Mouse (Mus musculus): ENCODE measurements around the gene Auh.

Gene Auh

DNA sequence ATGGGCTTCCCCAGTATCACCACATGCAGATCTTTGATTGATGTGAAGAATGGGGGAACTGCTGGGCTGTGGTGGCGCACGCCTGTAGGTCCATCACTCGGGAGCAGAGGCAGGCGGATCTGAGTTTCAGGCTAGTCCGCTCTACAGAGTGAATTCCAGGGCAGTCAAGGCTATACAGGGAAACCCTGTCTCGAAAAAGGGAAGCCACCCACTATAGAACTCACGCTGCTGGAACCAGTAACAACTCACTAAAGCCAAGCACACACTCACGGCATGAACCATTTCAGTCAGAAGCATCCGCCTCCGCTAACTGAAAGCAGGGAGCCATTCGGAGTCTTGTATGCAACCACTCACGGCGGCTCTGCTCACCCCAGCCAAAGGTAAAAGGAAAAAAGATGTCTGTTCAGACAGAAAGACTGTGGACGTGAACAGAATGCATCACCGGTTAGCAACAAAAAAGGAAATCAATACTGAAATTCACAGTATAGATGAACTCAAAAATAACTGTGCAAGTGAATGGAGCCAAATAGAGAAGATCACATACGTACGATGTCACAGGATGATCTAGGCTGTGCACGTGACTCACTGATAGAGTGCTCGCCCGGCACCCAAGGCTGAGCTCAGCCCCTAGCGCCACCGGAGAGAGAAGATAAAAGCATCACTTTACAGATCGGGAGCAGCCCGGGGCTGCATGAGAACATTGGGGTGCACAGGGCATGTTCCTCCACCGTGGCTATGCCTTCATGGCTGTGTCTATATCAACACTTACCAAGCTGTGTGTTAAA, 53.7 kb downstream of the Auh start:
- no peak for DNase-seq

GRCm38 (mm10) chr13:52875089-52875488, 54.4 kb downstream of the Auh start:
- DNase-seq: no peak

GRCm38 (mm10) chr13:52874338-52874737, 55.1 kb downstream of the Auh start:
- DNase-seq: no peak

DNA sequence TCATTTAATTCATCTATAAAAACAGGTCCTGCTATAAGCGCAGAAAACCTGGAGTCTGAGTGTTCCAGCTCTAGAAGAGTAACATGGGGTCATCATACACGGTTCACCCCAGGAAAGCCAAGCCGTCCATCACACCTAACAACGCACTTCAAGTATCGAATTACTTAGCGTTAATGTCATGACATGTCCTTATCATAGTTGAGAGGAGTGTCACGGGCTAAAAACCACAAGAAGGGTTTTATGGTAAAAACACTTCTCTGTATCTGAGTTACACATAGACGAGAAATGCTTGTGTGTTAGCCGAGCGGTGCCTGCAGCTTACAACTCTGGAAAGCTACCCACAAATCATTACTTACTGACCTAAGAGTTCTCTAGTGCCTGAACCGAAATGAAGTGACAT, 55.6 kb downstream of the Auh start:
- no peak for DNase-seq

DNA sequence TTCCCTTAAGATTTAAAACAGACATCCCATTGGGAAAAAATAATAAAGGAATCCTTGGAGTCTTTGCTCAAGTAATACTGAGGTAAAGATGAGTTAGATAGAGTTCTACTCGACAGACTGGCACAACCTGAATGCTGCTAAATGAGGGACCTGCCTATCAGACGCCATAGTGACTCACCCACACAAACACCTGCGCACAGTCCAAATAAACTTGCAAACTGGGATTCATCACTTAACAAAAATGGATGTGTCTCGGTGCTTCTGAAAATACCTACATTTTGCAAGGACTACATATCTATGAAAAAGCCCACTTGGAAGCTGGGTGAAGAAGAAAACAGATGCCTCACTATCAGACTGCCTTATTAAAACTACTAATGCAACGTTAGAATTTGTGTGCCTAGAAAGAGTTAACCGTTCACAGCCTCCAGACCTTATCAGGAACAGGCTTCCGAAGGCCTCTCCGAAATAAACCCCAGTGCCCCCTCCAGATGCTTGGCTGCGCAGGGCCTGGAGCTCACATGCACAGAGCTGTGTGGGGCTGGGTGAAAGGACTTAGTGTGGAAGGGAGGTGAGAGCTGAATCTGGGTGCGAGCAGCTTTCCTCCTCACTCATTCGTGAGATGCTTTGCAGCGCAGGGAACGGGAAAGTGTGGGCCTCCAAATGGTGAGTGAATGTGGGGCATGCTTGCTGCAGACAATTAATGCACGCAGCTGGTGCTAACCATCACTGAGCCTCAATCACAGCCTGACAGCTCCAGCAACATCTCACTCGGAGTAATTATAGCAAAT, 63.3 kb downstream of the Auh start:
- DNase-seq: no peak

DNA sequence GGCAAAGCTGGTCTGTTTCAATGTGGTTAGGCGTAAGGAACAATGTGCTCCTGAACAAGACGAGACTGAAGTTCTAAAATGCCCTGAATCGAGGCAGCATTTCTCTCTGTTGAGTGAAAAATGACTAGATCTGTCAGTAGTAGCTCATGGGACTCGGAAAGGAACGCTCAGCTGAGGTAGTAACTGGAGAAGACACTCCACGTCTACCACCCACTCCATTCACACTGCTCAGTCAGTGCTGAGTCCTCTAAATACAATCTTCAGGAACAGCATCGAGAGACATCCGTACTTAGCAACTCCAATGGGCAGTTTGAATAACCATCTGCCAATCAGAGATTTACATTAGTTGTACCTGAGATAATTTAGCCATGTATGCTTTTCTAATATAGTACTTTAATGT, 66.0 kb downstream of the Auh start:
- DNase-seq: no peak

DNA sequence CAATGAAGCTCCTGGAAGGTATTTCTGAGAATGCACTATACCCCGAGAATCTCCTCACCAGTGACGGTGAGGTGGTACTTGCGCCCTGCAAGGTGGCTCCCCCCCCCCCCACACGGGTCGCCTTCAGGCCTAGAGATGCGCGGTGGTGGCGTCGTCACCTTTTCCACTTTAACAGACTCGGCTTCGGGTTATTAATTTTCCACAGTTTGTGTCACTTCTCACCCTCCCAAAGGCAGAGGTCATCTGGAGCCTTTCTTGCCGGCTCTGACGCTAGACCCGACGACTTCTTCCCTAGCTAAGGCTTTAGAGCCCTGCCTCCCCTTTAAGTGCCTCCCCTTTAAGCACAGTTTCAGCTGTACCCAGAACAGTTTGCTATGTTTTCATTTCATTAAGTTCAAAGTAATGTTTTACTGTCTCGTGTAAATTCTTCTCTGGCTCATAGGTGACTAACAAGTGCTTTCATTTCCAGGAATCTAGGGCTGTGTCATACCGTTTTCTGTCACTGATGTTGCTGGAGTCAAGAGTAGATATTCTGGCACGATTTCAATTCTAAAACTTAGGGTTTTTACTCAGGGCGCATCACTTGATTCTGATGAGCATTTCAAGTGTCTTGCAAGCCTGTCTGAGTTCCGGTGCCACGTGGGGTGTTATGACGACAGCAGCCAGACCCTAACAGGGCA, 69.3 kb downstream of the Auh start:
- no peak for DNase-seq

DNA sequence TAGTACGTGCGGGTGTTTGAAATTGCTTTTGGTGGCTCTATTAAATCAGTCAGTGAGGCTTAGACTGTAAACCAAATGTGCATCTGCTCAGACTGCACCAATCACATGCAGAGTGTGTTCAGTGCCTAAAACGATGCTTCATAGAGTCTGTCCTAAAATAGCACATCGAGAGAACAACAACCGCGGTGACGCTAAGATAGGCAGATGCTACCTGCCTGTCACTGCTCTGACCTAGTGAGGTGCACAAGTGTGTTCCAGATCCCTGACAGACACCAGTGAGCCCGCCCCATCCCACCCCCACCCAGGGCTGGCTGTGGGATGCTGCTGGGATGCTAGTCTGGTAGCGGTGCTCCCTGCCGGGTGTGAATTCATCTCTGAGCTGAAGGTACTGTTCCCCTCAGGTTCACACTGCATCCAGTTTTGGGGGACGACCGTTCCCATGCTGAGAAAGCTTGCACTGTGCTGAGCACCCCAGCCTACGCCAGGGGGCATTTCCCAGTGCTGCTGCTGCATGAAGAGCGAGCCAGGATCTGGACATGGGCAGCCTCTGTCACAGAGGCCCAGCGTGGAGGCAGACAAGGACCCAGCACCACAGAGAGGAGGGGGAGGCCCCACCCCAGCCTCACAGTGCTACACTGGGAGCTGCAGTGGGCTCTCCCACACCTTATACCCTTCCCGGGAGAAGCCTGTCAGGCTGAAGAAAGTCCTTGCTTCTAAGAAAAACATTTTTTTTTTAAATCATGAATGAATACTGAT, 70.2 kb downstream of the Auh start:
- DNase-seq: no peak

DNA sequence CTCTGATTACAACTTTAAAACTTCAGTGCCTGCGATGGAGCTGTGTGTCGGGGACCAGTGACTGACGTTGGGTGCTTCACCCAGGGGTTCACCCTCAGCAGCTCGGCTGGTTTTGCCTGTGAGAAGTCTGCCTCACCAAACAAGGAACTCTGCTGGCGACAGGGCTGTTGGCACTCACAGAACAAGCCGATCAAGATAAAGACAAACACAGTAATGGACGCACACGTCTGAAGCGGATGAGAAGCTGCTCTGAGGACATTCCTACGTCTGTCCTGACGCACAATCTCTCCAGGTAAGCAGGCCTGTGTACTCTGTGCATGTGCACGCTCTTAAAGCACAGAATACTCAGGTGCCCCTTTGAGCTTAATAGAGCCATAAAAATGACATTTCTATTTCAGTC, 71.1 kb downstream of the Auh start:
- DNase-seq: no peak

DNA sequence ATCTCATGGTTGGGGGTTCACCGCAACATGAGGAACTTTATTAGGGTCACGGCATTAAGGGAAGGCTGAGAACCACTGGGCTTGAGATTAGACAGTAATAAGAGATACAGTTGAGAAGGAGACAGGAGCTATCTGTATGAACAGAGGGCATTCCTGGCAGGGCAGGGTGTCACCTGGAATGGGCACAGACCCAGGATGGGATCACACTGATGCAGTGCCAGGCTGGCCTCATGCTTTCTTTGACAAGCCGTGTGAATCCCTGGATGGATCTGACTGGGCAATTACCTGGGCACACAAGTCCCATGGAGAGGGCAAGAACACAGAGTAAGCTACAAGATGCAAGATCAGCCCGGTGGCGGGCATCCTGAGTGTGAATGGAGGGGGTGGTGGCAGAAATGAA, 71.7 kb downstream of the Auh start:
- no peak for DNase-seq

DNA sequence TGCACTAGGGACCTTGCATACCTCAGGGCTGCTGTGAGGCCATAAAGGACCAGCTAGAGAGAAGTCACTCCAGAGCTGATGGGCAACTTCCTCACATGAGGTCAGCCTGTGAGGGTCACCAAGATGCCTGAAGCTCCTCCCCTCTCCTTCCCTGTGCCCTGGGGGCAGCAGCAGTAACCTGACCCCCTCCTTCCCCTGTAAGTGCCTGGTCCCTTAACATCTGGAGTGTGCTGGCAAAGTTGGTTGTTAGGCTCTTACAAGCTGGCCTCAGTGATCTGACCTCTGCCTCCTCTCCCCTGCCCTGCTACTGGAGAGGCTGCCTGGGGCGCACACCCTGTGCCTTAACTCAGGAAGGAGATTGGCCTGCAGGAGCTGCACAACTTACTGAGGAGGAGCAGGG, 75.9 kb downstream of the Auh start:
- DNase-seq: no peak

DNA sequence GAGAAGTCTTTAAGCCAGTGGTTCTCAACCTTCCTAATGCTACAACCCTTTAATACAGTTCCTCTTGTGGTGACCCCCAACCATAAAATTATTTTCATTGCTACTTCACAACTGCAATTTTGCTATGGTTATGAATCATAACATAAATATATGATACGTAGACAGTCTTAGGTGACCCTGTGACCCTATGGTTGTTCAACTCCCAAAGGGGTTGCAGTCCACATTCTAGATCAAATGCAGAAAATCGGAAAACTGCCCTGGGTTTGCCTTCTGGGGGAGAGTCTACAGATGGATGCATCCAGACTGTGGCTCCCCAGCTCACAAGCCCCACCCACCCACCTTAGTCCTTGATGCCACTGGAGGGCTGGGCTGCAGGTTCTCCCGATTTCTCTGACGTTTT, 77.6 kb downstream of the Auh start:
- DNase-seq: no peak

GRCm38 (mm10) chr13:52850024-52850723, 79.3 kb downstream of the Auh start:
- peak; percentile 43 for DNase-seq

GRCm38 (mm10) chr13:52849394-52849801, 80.1 kb downstream of the Auh start:
- DNase-seq: peak; percentile 29

DNA sequence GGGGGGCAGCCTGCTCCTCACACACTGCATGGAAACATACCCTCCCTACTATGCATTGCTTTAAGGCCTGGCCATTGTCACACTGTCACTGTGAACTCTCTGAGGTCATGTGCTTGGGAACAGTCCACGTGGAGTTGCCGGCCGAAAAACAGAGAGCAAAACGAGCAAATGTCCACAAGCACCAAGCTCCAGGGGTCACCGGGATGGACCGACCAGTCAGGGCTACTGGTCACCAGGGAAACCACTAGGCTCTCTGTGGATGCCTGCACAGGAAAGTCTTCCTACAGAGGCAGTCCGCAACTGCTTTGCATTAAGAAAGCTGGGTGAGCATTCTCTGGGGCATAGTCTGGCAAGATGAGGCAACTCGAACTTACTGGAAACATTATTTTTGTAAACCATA, 82.0 kb downstream of the Auh start:
- DNase-seq: no peak

- DNase-seq: no peak
These were observed 82.4 kb downstream of the Auh start for GRCm38 (mm10) chr13:52847071-52847470.

DNA sequence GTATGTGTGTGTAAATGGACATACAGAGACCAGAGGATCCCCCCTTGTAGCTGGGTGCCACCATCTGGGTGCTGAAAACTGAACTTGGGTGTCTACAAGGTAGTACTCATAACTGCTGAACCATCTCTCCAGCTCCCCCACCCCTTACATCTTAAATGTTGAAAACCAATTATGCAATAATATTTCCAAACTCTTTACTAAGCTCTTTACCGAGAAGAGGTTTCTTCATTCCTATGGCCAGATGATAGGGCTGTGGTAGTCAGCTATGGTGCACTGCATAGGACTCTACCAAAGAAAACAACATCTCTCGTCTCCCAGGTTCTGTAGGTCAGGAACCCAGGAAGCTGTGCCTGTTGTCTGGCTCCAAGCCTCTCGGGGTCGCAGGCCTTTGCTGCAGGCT, 83.9 kb downstream of the Auh start:
- no peak for DNase-seq

- DNase-seq: no peak
These were observed 85.8 kb downstream of the Auh start for GRCm38 (mm10) chr13:52843536-52844178.

- DNase-seq: no peak
These were observed 93.2 kb downstream of the Auh start for GRCm38 (mm10) chr13:52836231-52836630.

- no peak for DNase-seq
These were observed 94.9 kb downstream of the Auh start for GRCm38 (mm10) chr13:52834591-52834990.

DNA sequence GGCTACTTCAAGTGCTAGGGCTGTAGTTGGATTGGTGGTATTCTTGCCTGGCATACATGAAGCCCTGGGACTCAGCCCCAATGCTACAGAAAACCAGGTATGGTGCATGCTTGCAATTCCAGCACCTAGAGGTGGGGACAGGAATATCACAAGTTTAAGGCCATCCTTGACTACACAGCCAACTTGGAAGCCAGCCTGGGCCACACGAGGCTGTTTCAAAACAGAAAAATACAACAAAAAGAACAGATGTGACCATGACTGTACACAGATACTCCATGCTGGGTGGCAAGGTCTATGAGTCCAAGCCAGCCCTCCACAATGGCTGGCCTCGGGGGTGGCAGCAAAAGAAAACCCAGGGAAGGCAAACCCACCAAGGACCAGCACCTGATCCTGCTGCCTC, 95.7 kb downstream of the Auh start:
- no peak for DNase-seq

DNA sequence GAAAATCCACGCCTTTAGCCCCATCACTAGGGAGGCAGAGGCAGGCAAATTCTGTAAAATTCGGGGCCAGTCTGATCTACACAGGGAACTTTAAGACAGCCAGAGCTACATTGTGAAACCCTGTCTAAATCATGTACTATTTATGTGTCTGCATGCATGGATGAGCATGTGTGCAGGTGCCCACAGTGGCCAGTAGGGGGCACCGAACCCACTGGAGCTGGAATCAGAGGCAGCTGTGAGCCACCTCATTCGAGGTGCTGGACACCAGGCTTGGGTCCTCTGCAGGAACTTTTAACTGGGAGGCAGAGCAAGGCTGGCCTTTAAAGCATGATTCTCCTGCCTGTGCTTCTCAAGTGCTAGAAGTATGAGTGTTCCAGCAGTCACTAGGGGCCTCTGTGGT, 96.3 kb downstream of the Auh start:
- peak; percentile 72 for DNase-seq

Data from thymus, postnatal 4 days (tissue).